Mouse (Mus musculus) adrenal gland, postnatal 4 days (tissue): ENCODE measurements around the gene Armcx4. TPM values are rescaled to one million over a fixed set of nuclear protein-coding genes. Genes with fewer than 3 reads are reported as not detected.
"Not testable (repeated sequence)": the region's sequence is repeated elsewhere in the genome, so short reads cannot be mapped to it uniquely, and the experiment has no call there.

Source experiments
- DNase-seq, 2 experiments: peaks; one replicate each; pipeline ENCODE4 v3.0.0; 2021 to 2022; ENCODE audit warnings: low spot score in 2 of 2, mixed read lengths in 2 of 2
- long read RNA-seq, 2 experiments: library from polyadenylated mRNA; stranded (forward); transcript quantifications; one replicate each; pipeline ENCODE4 v2.0.0; 2021
- total RNA-seq, 2 experiments: library from RNA; stranded (reverse); gene quantifications; 2 replicates each; pipeline ENCODE4 v1.2.3; 2021

Armcx4 gene
- total RNA-seq, result 10 to 100 TPM; 23.8 to 26.2 TPM
- long read RNA-seq, experiment 1, partial matches to known transcripts, result 0 of 3 reads
- long read RNA-seq, experiment 1, other reads (novel, unspliced or antisense), result 3 of 3 reads
- long read RNA-seq, experiment 2, partial matches to known transcripts, result 0 of 5 reads
- long read RNA-seq, experiment 2, other reads (novel, unspliced or antisense), result 5 of 5 reads

GRCm38 (mm10) chrX:134686267-134686666 is at the start of gene Armcx4:
TSS of gene Armcx4 (plus strand) at chrX:134686519.
- DNase-seq, result peak in 1 of 2 experiments; percentile 17

GRCm38 (mm10) chrX:134641000-134641760 is 45.1 kb upstream of the Armcx4 start:
- no peak for DNase-seq

- DNase-seq, result no peak
Observed at GRCm38 (mm10) chrX:134646338-134646737, 40.0 kb upstream of the Armcx4 start.

- no peak for DNase-seq
Observed at GRCm38 (mm10) chrX:134647421-134647820, 38.9 kb upstream of the Armcx4 start.

GRCm38 (mm10) chrX:134648031-134648692 is 38.2 kb upstream of the Armcx4 start:
- DNase-seq, result peak in 1 of 2 experiments; percentile 43

GRCm38 (mm10) chrX:134652061-134652460 is 34.3 kb upstream of the Armcx4 start:
- no peak for DNase-seq

- no peak for DNase-seq
Observed at GRCm38 (mm10) chrX:134661586-134661985, 24.7 kb upstream of the Armcx4 start.

- DNase-seq, result no peak
Observed at GRCm38 (mm10) chrX:134675022-134675421, 11.3 kb upstream of the Armcx4 start.

- no peak for DNase-seq
Observed at GRCm38 (mm10) chrX:134675959-134676358, 10.4 kb upstream of the Armcx4 start.

GRCm38 (mm10) chrX:134684936-134685335 is 1.4 kb upstream of the Armcx4 start:
- DNase-seq, result no peak

- DNase-seq, result no peak
Observed at GRCm38 (mm10) chrX:134686739-134687171, 436 bp downstream of the Armcx4 start.

- no peak for DNase-seq
Observed at GRCm38 (mm10) chrX:134689676-134690075, 3.4 kb downstream of the Armcx4 start.

GRCm38 (mm10) chrX:134690871-134691539 is 4.7 kb downstream of the Armcx4 start:
- no peak for DNase-seq

- DNase-seq, result no peak
Observed at GRCm38 (mm10) chrX:134691540-134691935, 5.2 kb downstream of the Armcx4 start.

- no peak for DNase-seq
Observed at GRCm38 (mm10) chrX:134716863-134717262, 30.5 kb downstream of the Armcx4 start.

GRCm38 (mm10) chrX:134717752-134718308 is 31.5 kb downstream of the Armcx4 start, which contains the start of gene Armcx1:
TSS of gene Armcx1 (plus strand) at chrX:134717963.
- DNase-seq, result peak in 1 of 2 experiments; percentile 17

GRCm38 (mm10) chrX:134718524-134718923 is 32.2 kb downstream of the Armcx4 start:
- peak in 1 of 2 experiments; percentile 16 for DNase-seq

- not testable (repeated sequence) for DNase-seq
Observed at GRCm38 (mm10) chrX:134723762-134724161, 37.4 kb downstream of the Armcx4 start.

GRCm38 (mm10) chrX:134729778-134730177 is 43.5 kb downstream of the Armcx4 start:
- no peak for DNase-seq

GRCm38 (mm10) chrX:134737796-134738195 is 51.5 kb downstream of the Armcx4 start:
- no peak for DNase-seq

- no peak for DNase-seq
Observed at GRCm38 (mm10) chrX:134739160-134739559, 52.8 kb downstream of the Armcx4 start.
